Mouse (Mus musculus) kidney, postnatal 0 days (tissue): Measurements from ENCODE around the gene Bdp1. TPM values are rescaled to one million over a fixed set of nuclear protein-coding genes. Genes with fewer than 3 reads are reported as not detected.

Experiments used
- ATAC-seq: fragments of 200-750 bp; cut with Nextera tagmentation; replicated peaks from 2 replicates; pipeline ENCODE4 v1.8.0; 2017; ENCODE audit warnings: low read depth, moderate number of reproducible peaks, moderate TSS enrichment, moderate library complexity; ENCODE audit not compliant: low FRiP score
- DNase-seq: peaks from one replicate; pipeline ENCODE4 v3.0.0-alpha.2; 2016; ENCODE audit warnings: low spot score
- H3K27ac ChIP-seq: fragments of 300-500 bp; sonication (generic); 2 replicates; pipeline ENCODE4 v1.5.1; 2014; ENCODE audit warnings: mild to moderate bottlenecking
- H3K27me3 ChIP-seq: fragments of 300-500 bp; sonication (generic); 2 replicates; pipeline ENCODE4 v1.6.1; 2014; ENCODE audit warnings: low read length, mixed read lengths; ENCODE audit not compliant: insufficient read depth
- H3K36me3 ChIP-seq: fragments of 300-500 bp; sonication (generic); 2 replicates; pipeline ENCODE4 v1.6.1; 2014; ENCODE audit warnings: low read length, mixed read lengths; ENCODE audit not compliant: insufficient read depth
- H3K4me1 ChIP-seq: fragments of 300-500 bp; sonication (generic); replicated peaks from 2 replicates; pipeline ENCODE4 v1.6.1; 2014; ENCODE audit warnings: antibody characterized with exemption, low read length, mixed read lengths; ENCODE audit not compliant: insufficient read depth
- H3K4me2 ChIP-seq: fragments of 300-500 bp; sonication (generic); 2 replicates; pipeline ENCODE4 v1.6.1; 2014; ENCODE audit warnings: mild to moderate bottlenecking, low read length, moderate library complexity, mixed read lengths
- H3K4me3 ChIP-seq: fragments of 300-500 bp; sonication (generic); replicated peaks from 2 replicates; pipeline ENCODE4 v1.5.1; 2014; ENCODE audit warnings: low read depth, low read length
- H3K9ac ChIP-seq: fragments of 300-500 bp; sonication (generic); 2 replicates; pipeline ENCODE4 v1.6.1; 2014; ENCODE audit warnings: low read depth, low read length
- H3K9me3 ChIP-seq: fragments of 300-500 bp; sonication (generic); replicated peaks from 2 replicates; pipeline ENCODE4 v1.6.1; 2016; ENCODE audit warnings: low read length, inconsistent platforms, mixed read lengths
- CTCF ChIP-seq: IDR thresholded peaks from 2 replicates; pipeline ENCODE4 v1.5.1; 2016; ENCODE audit warnings: antibody characterized with exemption, low read depth, mild to moderate bottlenecking, moderate library complexity
- WGBS: fragments of 180-500 bp; shearing (Covaris S2); extraction: QIAGEN DNeasy Blood & Tissue Kit; methylation state at CpG from one replicate; pipeline ENCODE4 v1.1.7; 2014; 5-methylcytosine and 5-hydroxymethylcytosine counted together
- polyA plus RNA-seq: library from polyadenylated mRNA; unstranded; fragments of >200 nt; fragmentation: Nextera tagmentation; extraction: Ambion mirVana; gene quantifications from 2 replicates; pipeline ENCODE4 v1.2.1, GENCODE M21; 2015

The Bdp1 gene
- polyA plus RNA-seq, 1 experiment from 2014 or later: 21.6 TPM

DNA sequence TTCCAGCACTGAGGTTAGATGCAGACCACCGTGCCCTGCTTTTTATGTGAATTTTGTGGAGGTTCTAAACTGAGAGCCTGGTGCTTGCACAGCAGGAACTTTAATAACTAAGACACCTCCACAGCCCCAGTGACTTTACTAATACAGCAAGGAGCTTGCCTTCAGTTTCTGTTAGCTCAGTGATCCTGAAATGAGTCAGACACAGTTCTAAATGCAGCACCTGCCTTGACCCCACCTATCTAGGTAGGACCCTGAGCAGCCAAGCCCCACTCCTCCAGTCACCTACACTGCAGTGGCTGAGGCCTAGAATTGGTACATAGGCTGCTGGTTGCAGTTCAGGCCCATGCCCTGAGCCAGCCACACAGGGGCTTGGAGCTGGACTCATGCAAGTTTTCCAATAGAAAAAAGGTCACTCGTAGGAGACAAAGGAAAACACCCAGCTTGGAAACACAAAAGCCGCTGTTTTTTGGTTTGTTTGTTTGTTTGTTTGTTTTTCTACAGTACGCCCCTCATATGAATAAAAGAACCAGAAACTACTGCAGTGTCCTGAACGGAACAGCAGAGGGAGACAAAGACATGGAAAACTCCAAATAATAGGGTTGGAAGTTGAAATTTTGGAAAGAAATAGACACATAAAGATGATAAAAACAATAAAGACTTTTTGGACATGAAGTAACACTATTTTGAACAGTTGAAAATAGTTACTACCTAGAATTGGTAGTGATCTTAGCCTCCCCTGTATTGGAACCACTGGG is 8.5 kb upstream of the Bdp1 start:
- Histone ChIP-seq H3K27me3 (no peaks in the 10 kb centered on the region), H3K9me3 (no peaks in the 10 kb centered on the region), H3K27ac (no peak overlapping the region), H3K36me3 (peaks cover 3% of the 10 kb centered on the region; the same call in 1 of the 2 replicates), H3K9ac (no peak overlapping the region), H3K4me1 (0 out of 2 replicates have a peak, but pooled peaks cover 8% of the 10 kb centered on the region), H3K4me2 (no peak overlapping the region), H3K4me3 (no peak overlapping the region)
- ATAC-seq: no peak
- peak; percentile 76 for TF ChIP-seq CTCF
- peak; percentile 53 for DNase-seq
- 45% methylated on average over 5 of the region's 5 CpGs for WGBS

GRCm38 (mm10) chr13:100107652-100108472 is 4.0 kb upstream of the Bdp1 start, which contains the start of gene Serf1:
Gene Serf1, plus strand, starts transcription at chr13:100108012.
- H3K9ac ChIP-seq: peak within 1 kb of the TSS; percentile 79
- 0 out of 2 replicates have a peak, but pooled peaks cover 12% of the 10 kb centered on the region for H3K4me1 ChIP-seq
- H3K9me3 ChIP-seq: no peaks in the 10 kb centered on the region
- H3K27ac ChIP-seq: peak within 1 kb of the TSS; percentile 69
- TF ChIP-seq CTCF: no peak
- ATAC-seq (peak; percentile 75), DNase-seq (peak; percentile 86)
- H3K4me3 ChIP-seq: peak within 1 kb of the TSS; percentile 81
- H3K36me3 ChIP-seq: no peaks in the 10 kb centered on the region
- H3K4me2 ChIP-seq: peak within 1 kb of the TSS; percentile 95
- under 1% methylated on average over 76 of the region's 76 CpGs for whole genome bisulfite sequencing
- no peaks in the 10 kb centered on the region for H3K27me3 ChIP-seq

- no peak for TF ChIP-seq CTCF
- WGBS: 3% methylated on average over 15 of the region's 15 CpGs
- peak overlapping the region; percentile 71 for H3K4me2 ChIP-seq
- 0 out of 2 replicates have a peak, but pooled peaks cover 8% of the 10 kb centered on the region for H3K4me1 ChIP-seq
- no peaks in the 10 kb centered on the region; the same call in 1 of the 2 replicates for H3K36me3 ChIP-seq
- DNase-seq (peak; percentile 13), ATAC-seq (no peak)
- H3K4me3 ChIP-seq: peak overlapping the region; percentile 95
- peak overlapping the region; percentile 90 for H3K27ac ChIP-seq
- H3K9me3 ChIP-seq: no peaks in the 10 kb centered on the region
- peak overlapping the region; percentile 88 for H3K9ac ChIP-seq
- no peaks in the 10 kb centered on the region for H3K27me3 ChIP-seq
Measured at GRCm38 (mm10) chr13:100103052-100103658, 715 bp downstream of the Bdp1 start.

DNA sequence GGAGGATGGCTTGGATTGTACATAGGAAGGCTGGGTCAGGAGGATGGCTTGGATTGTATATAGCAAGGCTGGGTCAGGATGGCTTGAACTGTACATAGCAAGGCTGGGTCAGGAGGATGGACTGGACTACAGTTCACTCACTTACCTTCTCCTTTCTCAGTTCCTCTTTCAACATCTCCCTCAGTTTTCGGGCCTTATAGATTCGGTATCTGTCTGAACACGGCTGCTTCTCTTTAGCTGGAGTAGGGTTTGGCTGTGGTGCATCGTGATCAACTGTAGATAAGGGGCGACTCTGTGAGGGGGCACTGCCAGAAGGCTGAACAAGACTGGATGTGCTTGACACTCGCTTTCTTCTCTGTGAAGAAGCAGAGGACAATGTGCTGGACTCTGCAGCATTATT is 5.1 kb downstream of the Bdp1 start:
- 0 out of 2 replicates have a peak, but pooled peaks cover 5% of the 10 kb centered on the region for H3K4me1 ChIP-seq
- DNase-seq: no peak
- WGBS: 93% methylated on average over 6 of the region's 6 CpGs
- peaks cover 26% of the 10 kb centered on the region for H3K36me3 ChIP-seq
- no peak overlapping the region for H3K9ac ChIP-seq
- H3K9me3 ChIP-seq: no peaks in the 10 kb centered on the region
- H3K4me3 ChIP-seq: no peak overlapping the region
- H3K27me3 ChIP-seq: no peaks in the 10 kb centered on the region
- no peak for TF ChIP-seq CTCF
- no peak for ATAC-seq
- H3K4me2 ChIP-seq: no peak overlapping the region
- no peak overlapping the region for H3K27ac ChIP-seq

GRCm38 (mm10) chr13:100071473-100071872 is 32.4 kb downstream of the Bdp1 start:
- 87% methylated on average over 8 of the region's 8 CpGs for WGBS
- H3K4me2 ChIP-seq: no peak overlapping the region
- no peaks in the 10 kb centered on the region for H3K4me1 ChIP-seq
- H3K36me3 ChIP-seq: peaks cover 48% of the 10 kb centered on the region
- no peak for DNase-seq
- no peaks in the 10 kb centered on the region for H3K27me3 ChIP-seq
- H3K4me3 ChIP-seq: no peak overlapping the region
- H3K9me3 ChIP-seq: no peaks in the 10 kb centered on the region
- H3K27ac ChIP-seq: no peak overlapping the region
- TF ChIP-seq CTCF: no peak
- no peak overlapping the region for H3K9ac ChIP-seq
- ATAC-seq: no peak

DNA sequence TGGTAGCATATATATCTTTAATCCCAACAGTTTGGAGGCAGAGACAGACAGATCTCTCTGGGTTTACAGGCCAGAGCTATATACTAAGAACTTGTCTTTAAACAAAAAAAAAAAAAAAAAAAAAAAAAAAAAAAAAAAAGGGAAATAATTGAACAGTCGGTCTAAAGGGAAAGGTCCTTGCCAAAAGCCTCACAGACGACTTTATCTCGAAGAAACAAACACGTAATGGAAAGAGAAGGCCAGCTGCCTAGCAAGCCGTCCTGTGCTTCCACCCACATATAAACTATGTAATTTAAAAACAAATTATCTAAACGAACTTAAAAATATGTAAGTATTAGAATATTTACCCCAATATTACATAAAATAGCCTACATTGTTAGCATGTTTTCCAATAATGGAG is 36.0 kb downstream of the Bdp1 start:
- DNase-seq: no peak
- WGBS: 83% methylated on average over 6 of the region's 6 CpGs
- TF ChIP-seq CTCF: no peak
- ATAC-seq: no peak
- H3K27ac ChIP-seq: no peak overlapping the region
- no peaks in the 10 kb centered on the region for H3K9me3 ChIP-seq
- no peak overlapping the region for H3K4me3 ChIP-seq
- H3K4me2 ChIP-seq: no peak overlapping the region
- no peak overlapping the region for H3K9ac ChIP-seq
- no peaks in the 10 kb centered on the region for H3K4me1 ChIP-seq
- peaks cover 43% of the 10 kb centered on the region for H3K36me3 ChIP-seq
- no peaks in the 10 kb centered on the region for H3K27me3 ChIP-seq
